Mouse (Mus musculus): Measurements from ENCODE around the gene Map2k4.

- TF ChIP-seq CHD2 (IDR thresholded peaks at IDR 0.05; ENCODE audit: low read depth, low read length) (no peak), ZNF384 (IDR thresholded peaks at IDR 0.05; ENCODE audit: low read depth, low read length) (no peak)
These were observed 14.0 kb downstream of the Map2k4 start for GRCm38 (mm10) chr11:65773946-65774656.
